Mouse (Mus musculus) small intestine, adult 2 months (tissue): ENCODE results near the gene Mgp.
"Not testable (repeated sequence)": the region's sequence is repeated elsewhere in the genome, so short reads cannot be mapped to it uniquely, and the experiment has no call there.

Experiments used
- CTCF ChIP-seq: fragments of 200-500 bp; IDR thresholded peaks from 2 replicates; pipeline ENCODE4 v1.5.1; 2012; ENCODE audit warnings: low read depth, mild to moderate bottlenecking, control low read depth, inconsistent platforms, low read length, moderate library complexity, mixed read lengths; ENCODE audit not compliant: insufficient replicate concordance, insufficient read length; ENCODE audit errors: extremely low read depth
- POLR2A ChIP-seq: fragments of 200-500 bp; IDR thresholded peaks from 2 replicates; pipeline ENCODE4 v1.6.1; 2012; ENCODE audit warnings: low read depth, mild to moderate bottlenecking, control low read depth, inconsistent platforms, low read length, moderate library complexity

DNA sequence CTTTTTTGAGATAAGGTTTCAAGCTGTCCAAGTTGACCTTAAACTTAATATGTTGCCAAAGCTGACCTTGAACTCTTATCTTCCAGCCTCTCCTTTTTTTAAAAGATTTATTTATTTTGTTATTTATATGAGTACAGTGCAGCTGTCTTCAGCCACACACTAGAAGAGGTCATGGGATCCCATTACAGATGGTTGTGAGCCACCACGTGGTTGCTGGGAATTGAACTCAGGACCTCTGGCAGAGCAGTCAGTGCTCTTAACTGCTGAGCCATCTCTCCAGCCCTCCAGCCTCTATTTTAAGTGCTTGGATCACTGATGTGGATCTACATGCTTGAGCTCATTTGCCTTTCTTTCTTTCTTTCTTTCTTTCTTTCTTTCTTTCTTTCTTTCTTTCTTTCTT lies 9.1 kb upstream of the Mgp start:
- not testable (repeated sequence) for TF ChIP-seq CTCF, POLR2A
